Mouse (Mus musculus) frontal cortex, postnatal 25 days (tissue): Measurements from ENCODE around the gene Cmtm3.
"Not testable (repeated sequence)": the region's sequence is repeated elsewhere in the genome, so short reads cannot be mapped to it uniquely, and the experiment has no call there.

Experiments used
- DNase-seq, 2 experiments: peaks; one replicate each; pipeline ENCODE4 v3.0.0; 2022; ENCODE audit warnings: low spot score in 2 of 2

Cmtm3 gene

GRCm38 (mm10) chr8:104339229-104339982 is at the start of gene Cmtm3:
Cmtm3 (plus strand) TSS chr8:104339410.
- no peak for DNase-seq

GRCm38 (mm10) chr8:104293081-104293480 is 46.1 kb upstream of the Cmtm3 start, which contains the start of gene Cmtm2a:
Cmtm2a (minus strand) TSS chr8:104293181.
- DNase-seq = not testable (repeated sequence)

- no peak for DNase-seq
Observed at GRCm38 (mm10) chr8:104294396-104294795, 44.8 kb upstream of the Cmtm3 start.

- not testable (repeated sequence) for DNase-seq
Observed at GRCm38 (mm10) chr8:104301577-104301976, 37.6 kb upstream of the Cmtm3 start.

GRCm38 (mm10) chr8:104302536-104302935 is 36.7 kb upstream of the Cmtm3 start:
- not testable (repeated sequence) for DNase-seq

GRCm38 (mm10) chr8:104304962-104305361 is 34.2 kb upstream of the Cmtm3 start:
- no peak for DNase-seq

GRCm38 (mm10) chr8:104308341-104308740 is 30.9 kb upstream of the Cmtm3 start:
- not testable (repeated sequence) for DNase-seq

- not testable (repeated sequence) for DNase-seq
Observed at GRCm38 (mm10) chr8:104309441-104310155, 29.6 kb upstream of the Cmtm3 start, which contains the start of the genes Gm45711 and Cmtm1. Gm45711 (minus strand) TSS chr8:104310081. Cmtm1 (minus strand) TSS chr8:104310145.

- DNase-seq = not testable (repeated sequence)
Observed at GRCm38 (mm10) chr8:104312023-104312422, 27.2 kb upstream of the Cmtm3 start.

GRCm38 (mm10) chr8:104313311-104313710 is 25.9 kb upstream of the Cmtm3 start:
- DNase-seq = no peak

GRCm38 (mm10) chr8:104321267-104321666 is 17.9 kb upstream of the Cmtm3 start, which contains the start of gene Gm11020:
Gm11020 (plus strand) TSS chr8:104321567.
- DNase-seq = not testable (repeated sequence)

- DNase-seq = not testable (repeated sequence)
Observed at GRCm38 (mm10) chr8:104321930-104322329, 17.3 kb upstream of the Cmtm3 start, which contains the start of gene Cmtm2b. Cmtm2b (plus strand) TSS chr8:104322230.

GRCm38 (mm10) chr8:104332665-104333631 is 6.3 kb upstream of the Cmtm3 start:
- DNase-seq = no peak

- DNase-seq = no peak
Observed at GRCm38 (mm10) chr8:104333786-104334185, 5.4 kb upstream of the Cmtm3 start.

GRCm38 (mm10) chr8:104334196-104334595 is 5.0 kb upstream of the Cmtm3 start:
- DNase-seq = no peak

GRCm38 (mm10) chr8:104336806-104337205 is 2.4 kb upstream of the Cmtm3 start:
- no peak for DNase-seq

GRCm38 (mm10) chr8:104337890-104338289 is 1.3 kb upstream of the Cmtm3 start:
- DNase-seq = no peak

- DNase-seq = no peak
Observed at GRCm38 (mm10) chr8:104339983-104340232, 698 bp downstream of the Cmtm3 start.

GRCm38 (mm10) chr8:104340233-104341105 is 1.3 kb downstream of the Cmtm3 start:
- peak; percentile 38 to 48 for DNase-seq

GRCm38 (mm10) chr8:104341106-104341561 is 1.9 kb downstream of the Cmtm3 start:
- DNase-seq = no peak

- DNase-seq = no peak
Observed at GRCm38 (mm10) chr8:104341678-104342077, 2.5 kb downstream of the Cmtm3 start.
